Mouse (Mus musculus): Measurements from ENCODE around the gene Cadm2.

The Cadm2 gene

GRCm38 (mm10) chr16:67620826-67621505 is at the start of gene Cadm2:
TSS of gene Cadm2 (minus strand) at chr16:67620908.
- DNase-seq (ENCODE audit: low spot score): no peak

GRCm38 (mm10) chr16:67646930-67647329 is 26.2 kb upstream of the Cadm2 start:
- no peak for DNase-seq (ENCODE audit: low spot score)

GRCm38 (mm10) chr16:67643651-67644050 is 22.9 kb upstream of the Cadm2 start:
- no peak for DNase-seq (ENCODE audit: low spot score)

GRCm38 (mm10) chr16:67619906-67620781 is 564 bp downstream of the Cadm2 start:
- DNase-seq (ENCODE audit: low spot score): no peak

- DNase-seq (ENCODE audit: low spot score): no peak
Observed at GRCm38 (mm10) chr16:67619416-67619815, 1.3 kb downstream of the Cadm2 start.

GRCm38 (mm10) chr16:67618817-67619216 is 1.9 kb downstream of the Cadm2 start:
- DNase-seq (ENCODE audit: low spot score): no peak

- DNase-seq (ENCODE audit: low spot score): no peak
Observed at GRCm38 (mm10) chr16:67617811-67618210, 2.9 kb downstream of the Cadm2 start.

GRCm38 (mm10) chr16:67617256-67617655 is 3.5 kb downstream of the Cadm2 start:
- DNase-seq (ENCODE audit: low spot score): no peak

- DNase-seq (ENCODE audit: low spot score): no peak
Observed at GRCm38 (mm10) chr16:67613876-67614275, 6.8 kb downstream of the Cadm2 start.

- no peak for DNase-seq (ENCODE audit: low spot score)
Observed at GRCm38 (mm10) chr16:67610904-67611681, 9.6 kb downstream of the Cadm2 start.

GRCm38 (mm10) chr16:67609116-67609515 is 11.6 kb downstream of the Cadm2 start:
- DNase-seq (ENCODE audit: low spot score): no peak

GRCm38 (mm10) chr16:67608499-67608898 is 12.2 kb downstream of the Cadm2 start:
- DNase-seq (ENCODE audit: low spot score): no peak

GRCm38 (mm10) chr16:67605661-67606060 is 15.0 kb downstream of the Cadm2 start:
- no peak for DNase-seq (ENCODE audit: low spot score)

GRCm38 (mm10) chr16:67599981-67600380 is 20.7 kb downstream of the Cadm2 start:
- DNase-seq (ENCODE audit: low spot score): no peak

- DNase-seq (ENCODE audit: low spot score): no peak
Observed at GRCm38 (mm10) chr16:67598841-67599240, 21.9 kb downstream of the Cadm2 start.

- DNase-seq (ENCODE audit: low spot score): no peak
Observed at GRCm38 (mm10) chr16:67591015-67591414, 29.7 kb downstream of the Cadm2 start.

- DNase-seq (ENCODE audit: low spot score): no peak
Observed at GRCm38 (mm10) chr16:67578842-67579517, 41.7 kb downstream of the Cadm2 start.

- DNase-seq (ENCODE audit: low spot score): no peak
Observed at GRCm38 (mm10) chr16:67575557-67575956, 45.2 kb downstream of the Cadm2 start.

- DNase-seq (ENCODE audit: low spot score): no peak
Observed at GRCm38 (mm10) chr16:67526992-67527391, 93.7 kb downstream of the Cadm2 start.

GRCm38 (mm10) chr16:67524878-67525277 is 95.8 kb downstream of the Cadm2 start:
- no peak for DNase-seq (ENCODE audit: low spot score)

GRCm38 (mm10) chr16:67518311-67518710 is 102.4 kb downstream of the Cadm2 start:
- no peak for DNase-seq (ENCODE audit: low spot score)

- no peak for DNase-seq (ENCODE audit: low spot score)
Observed at GRCm38 (mm10) chr16:67515549-67515948, 105.2 kb downstream of the Cadm2 start.
